Mouse (Mus musculus): ENCODE results near the gene Pdzd2.
"Not testable (repeated sequence)": the region's sequence is repeated elsewhere in the genome, so short reads cannot be mapped to it uniquely, and the experiment has no call there.

Gene Pdzd2

DNA sequence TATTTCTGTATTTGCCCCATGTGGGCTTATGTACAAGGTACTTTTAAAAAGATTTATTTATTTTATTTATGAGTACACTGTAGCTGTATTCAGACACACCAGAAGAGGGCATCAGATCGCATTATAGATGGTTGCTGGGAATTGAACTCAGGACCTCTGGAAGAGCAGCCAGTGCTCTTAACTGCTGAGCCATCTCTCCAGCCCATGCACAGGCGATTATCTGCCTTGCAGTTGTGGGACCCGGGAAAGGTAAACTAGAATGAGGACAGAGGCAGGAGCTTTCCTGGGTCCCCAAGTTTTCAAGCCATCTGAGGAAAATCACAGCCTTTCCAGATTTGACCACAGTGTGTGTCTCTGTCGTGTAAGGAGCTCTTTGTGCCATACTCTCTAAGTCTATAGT lies 370.9 kb downstream of the Pdzd2 start:
- DNase-seq, result no peak

DNA sequence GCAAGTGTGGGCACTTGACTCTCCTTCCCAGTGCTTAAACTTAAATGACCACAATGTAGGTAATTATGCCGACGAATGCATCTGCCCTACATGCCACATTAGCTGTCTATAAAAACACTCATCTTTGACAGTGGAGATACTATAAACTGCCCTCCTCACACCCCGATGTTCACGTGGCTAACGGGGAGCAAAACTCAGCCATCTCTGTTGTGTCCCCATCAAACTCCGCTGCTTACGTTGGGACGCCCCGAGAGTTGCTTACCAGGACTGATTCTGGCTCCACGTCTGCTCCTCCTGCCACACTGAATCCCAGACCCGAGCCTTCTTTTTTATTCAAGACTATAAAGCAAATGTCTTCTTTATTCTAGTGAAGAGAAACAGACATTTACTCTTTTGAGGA lies 371.4 kb downstream of the Pdzd2 start:
- DNase-seq, result no peak

DNA sequence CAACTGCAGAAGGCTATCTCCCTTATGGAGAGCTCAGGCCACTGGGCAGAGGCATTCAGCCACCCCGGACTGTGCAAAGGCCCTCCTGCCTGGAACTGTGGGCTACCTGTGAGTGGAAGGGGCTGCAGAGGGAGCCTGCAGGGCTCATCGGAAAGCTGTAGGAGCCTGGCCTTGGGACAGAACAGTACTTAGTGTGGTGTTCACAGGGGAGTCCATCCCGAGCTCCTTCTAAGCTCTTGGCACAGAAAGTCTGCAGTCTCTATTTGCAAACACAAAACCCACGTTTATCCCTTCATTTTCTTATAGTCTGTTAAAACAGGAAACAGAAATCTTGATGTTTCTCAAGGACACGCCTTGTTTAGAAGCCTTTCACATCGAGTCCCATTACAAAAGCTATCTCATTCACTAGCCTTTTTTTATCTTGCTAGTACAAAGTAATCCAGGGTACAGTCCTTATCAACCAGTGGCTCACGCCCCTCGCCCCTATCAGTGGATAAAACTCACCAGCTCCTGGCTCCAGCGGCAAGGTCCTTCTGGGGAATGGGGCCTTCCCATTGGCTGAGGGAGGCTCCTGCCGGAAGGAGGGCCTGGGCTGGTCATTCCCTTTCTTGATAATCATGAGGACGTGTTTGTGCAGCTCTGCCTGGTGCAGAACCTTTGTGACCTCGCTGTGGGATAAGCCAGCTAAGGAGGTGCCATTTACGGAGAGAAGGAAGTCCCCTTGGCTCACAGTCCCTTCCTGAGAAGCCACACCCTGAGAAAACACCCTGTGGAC lies 372.2 kb downstream of the Pdzd2 start:
- no peak for DNase-seq

DNA sequence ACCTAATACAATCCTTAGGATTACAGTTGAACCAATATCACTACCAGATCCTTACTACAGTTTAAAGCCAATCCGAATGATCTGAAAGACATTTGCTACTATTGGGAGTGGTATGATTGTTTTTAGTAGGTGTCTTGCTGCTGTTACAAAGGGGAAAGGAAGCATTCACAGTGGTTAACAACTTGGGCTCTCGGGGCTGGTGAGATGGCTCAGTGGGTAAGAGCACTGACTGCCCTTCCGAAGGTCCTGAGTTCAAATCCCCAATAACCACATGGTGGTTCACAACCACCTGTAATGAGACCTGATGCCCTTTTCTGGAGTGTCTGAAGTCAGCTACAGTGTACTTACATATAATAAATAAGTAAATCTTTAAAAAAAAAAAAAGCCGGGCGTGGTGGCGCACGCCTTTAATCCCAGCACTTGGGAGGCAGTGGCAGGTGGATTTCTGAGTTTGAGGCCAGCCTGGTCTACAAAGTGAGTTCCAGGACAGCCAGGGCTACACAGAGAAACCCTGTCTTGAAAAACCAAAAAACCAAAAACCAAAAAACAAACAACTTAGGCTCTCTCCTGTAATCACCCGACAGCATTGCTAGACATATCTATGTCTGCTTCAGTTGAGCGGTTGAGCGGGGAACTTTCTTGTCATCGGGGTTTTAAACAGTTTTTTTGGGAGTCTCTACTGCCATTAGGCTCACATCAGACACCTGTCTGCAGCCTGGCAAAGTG lies 373.0 kb downstream of the Pdzd2 start:
- DNase-seq, result not testable (repeated sequence)

DNA sequence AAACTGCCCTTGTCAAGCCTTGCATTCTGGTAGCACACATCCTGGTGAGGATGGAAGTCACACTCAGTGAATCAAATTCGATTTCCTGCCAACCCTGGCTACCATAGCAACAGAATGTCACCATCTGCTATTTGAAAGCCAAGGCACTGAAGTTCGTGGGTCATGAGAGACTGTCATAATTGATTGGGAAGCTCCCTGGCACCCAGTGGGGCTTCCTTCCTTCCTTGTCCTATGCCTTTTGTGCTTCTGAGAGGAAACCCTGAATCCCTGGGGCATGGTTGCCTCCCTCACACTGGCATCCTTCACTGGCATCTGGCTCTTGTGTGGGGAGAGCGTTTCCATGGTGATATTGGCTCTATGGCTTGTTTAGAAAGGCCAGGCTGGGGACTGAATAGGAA lies 373.7 kb downstream of the Pdzd2 start:
- no peak for DNase-seq

DNA sequence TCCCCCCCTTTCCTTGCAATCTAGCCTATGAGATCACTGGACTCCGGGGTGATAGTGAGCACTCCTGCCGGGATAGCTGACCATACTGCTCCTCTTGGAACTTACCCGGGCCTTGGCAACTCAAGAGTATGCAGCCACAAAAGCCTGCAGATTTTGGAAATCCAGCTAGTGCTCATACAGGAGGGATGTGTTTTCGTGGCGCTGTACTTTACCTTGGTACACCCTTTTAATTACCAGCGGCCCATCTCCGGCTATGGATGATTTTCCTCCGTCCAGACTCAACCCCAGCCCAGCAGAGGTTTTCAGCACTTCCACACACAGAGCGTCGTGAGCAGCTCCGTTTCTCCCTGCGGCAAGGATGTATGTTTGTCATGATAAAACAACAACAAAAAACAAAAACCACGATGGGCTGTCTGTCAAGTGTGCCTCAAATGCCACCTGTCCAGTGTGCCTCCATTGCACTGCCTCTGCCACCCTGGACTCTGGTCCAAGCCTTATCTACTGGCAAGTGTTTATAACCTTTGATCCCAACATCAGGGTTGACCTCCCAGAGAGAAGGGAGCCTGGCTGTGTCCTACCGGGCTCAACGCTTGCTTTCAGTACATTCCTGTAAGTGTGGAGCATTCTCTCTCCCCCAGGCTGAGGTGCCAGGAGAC lies 374.2 kb downstream of the Pdzd2 start:
- DNase-seq, result no peak

DNA sequence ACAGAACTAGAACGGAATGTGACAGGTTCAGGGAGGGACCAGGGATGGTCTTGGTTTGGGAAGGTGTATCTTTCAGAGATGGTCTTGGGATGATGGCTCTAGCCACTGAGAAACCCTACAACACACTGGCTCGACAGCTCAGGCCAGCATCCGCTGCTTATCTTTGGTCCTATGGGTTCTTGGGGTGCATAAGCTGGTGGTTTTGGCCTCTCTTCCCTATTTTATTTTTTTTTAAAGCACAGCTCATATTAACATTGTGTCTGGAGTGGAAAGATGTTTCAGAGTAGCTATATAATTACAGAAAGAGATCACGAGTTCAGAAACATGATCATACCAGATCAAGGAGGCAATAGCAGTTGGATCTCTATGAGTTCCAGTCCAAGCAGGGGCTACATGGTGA lies 375.6 kb downstream of the Pdzd2 start:
- no peak for DNase-seq

DNA sequence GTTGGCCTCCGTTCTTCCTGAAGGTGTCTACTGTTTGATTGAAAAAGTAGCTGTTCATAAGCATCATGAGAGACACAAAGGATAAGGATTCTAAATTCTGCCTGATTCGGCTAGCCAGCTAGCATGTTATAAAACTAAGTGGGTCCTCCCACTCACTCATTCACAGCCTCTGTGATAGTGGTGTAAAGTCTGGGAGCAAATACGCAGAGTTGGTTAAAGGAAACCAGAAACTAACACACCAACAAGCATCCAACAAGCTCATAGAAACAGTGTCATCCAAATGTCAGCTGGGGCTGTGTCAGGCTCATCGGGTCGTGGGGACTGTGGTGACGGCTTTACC lies 377.1 kb downstream of the Pdzd2 start:
- no peak for DNase-seq

DNA sequence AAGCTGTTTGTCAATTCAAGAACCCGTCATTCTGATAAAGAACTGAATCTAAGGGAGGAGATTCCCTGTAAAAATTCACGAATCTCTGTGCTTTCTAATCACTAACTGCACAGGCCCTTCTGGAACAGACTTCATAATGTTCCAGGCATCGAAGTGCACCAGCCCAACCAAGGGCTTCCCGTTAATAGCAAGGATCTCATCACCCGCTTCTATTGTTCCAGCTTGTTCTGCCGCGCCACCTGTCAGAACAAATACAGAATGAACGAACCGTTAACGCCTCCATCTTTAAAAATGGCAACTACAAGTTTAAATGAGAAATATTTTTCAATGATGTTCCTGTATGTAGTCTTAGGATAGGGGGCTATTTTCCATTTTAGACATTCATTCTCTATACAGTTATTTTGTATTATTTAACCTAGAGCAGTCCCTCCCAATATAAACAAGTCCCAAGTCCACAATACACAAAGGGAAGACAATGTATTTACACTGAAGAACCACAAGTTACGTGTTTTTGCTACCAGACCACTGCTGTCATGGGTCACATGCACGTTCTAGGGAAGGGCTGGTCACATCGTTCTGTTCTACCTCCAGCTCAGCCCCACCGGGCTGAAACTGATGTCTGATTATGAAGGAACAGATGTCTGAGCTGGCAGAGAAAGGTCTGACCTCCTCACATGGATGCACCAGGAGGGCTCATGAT lies 377.6 kb downstream of the Pdzd2 start:
- DNase-seq, result no peak

DNA sequence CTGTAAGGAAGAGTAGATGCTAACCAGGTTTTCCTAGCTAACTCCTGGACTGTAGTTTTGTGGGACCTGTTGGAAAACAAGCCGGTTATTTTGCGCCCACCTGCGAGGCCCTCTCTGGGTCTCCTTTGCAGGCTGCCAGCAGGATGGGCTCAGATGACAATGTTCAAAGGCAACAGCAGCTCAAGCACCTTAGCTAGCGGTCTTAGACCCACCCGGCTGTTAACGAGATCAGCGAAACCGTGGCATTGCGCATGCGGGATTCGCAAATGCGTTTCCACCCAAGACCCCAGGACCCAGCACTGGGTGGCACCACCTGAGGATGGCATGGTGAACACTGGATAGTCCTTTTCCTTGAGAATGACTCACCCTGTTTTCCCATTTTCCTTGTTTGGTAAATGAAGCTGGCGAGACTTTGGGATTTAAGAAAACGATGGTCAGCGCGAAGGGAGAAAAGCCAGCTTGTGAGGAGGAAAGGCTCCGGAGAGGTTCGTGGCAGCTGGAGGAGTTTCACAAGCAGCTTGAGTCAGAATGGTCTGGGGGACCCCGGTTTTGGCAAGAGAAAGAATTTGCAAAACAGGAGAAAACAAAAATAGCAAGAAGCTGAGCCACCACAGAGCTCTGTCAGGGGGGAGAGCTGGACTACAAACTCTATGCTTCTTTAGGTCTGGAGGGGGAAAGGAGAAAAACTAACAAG lies 379.1 kb downstream of the Pdzd2 start:
- no peak for DNase-seq

DNA sequence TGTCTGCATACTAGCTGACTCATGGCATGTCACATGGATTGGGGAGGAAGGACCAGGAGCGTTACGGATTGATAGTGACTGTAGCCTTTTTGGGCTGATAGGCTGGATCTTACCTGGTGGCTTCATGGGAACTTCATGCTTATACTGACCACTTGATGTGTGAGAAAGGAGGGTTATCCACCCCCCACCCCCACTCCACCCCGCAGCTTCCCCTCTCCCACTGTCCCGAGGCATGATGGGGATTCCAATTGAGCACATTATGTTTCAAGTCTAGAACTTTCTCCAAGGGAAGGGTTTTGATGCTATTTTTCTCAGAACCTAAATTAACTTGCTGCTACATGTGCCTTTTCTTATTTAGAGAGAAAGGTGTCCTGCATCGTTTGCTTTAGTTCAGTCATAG lies 381.3 kb downstream of the Pdzd2 start:
- DNase-seq, result no peak

DNA sequence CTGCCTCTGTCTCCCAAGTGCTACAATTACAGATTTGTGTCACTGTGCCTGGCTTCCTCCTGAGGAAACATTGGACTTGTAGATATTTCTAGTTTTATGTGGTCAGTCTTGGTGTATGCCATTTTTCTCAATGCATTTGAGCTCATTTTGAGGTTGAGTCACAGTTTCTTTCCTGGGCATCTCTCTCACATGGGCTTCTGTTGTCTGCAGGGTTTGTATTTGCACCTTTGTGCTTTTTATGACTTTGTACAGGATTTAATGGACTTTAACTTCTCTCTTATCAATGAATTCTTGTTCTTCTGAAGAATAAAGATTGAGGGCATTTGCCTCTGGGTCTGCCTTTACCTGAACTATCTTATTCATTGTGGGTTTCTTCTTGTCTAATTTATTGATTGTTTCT lies 382.3 kb downstream of the Pdzd2 start:
- DNase-seq, result no peak

DNA sequence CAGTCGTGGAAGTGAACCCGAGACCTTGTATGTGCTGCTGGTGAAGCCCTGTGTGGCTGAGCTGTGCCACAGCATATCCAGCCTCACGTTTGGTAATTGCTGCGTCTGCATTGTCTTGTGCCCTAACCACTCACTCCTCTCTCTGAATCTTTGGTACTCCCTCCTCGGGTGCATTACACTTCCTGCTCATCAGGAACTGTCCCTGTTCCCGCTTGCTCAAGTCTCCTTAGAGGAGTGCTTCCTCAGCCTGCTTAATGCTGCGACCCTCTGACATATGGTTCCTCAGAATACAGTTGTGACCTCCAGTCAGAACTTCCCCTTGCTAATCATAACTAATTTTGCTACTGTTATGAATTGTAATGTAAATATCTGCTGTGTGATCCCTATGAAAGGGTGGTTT lies 383.8 kb downstream of the Pdzd2 start:
- no peak for DNase-seq

DNA sequence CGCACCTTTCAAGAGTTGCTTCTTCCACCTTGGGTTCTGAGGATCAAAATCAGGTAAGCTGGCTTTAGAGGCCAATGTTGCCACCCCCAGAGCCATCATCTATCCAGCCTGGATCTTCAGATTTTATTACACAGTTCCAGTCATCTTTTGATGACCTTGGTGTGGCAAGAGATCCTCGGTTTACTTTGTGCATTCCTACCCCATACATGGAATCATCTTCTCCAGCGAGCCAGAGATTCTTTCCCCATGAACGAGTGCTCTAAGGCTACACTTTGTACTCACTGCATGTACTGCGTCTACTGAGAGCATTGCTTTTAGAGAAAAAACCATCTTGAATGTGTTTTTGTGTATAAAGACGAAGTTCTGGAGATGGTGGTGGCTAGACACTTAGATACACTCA lies 384.5 kb downstream of the Pdzd2 start:
- DNase-seq, result no peak

DNA sequence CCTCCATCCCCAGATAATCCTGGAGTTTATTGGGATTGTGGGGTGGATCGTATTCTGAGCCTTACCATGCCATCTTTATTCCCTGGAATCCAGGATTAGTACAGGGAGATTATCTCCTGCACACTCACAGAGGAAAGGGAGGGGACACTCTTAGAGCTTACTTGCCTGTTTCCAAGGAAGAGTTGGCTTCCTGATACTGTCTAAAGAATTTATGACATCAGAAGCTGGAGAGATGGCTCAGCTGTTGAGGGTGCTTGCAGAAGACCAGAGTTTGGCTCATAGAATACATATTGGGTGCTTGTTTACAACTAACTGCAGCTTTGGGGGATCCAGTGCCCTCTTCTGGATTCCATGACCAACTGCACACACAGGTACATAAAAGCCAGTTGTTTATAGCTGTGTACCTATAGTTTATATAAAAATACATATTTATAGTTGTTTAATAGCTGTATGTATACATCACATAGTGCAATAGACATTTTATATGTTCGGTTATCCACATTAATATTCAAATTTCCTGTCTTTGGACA lies 385.4 kb downstream of the Pdzd2 start:
- DNase-seq, result no peak

DNA sequence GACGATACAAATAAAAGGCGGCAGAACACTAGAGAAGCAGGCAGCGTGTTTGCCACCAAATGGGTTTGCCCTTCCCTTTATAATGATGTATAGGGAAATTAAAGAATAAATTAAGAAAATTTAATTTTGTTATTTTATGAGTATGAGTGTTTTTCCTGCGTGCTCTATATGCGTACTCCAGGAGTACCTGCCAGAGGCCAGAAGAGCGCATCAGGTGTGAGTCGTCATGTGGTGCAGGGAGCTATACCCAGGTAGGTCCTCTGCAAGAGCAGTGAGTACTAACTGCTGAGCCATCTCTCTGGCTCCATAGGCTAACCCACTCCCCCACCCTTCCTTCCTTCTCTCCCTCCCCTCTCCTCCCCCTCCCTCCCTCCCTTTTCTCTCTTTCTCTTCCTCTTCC lies 388.3 kb downstream of the Pdzd2 start:
- no peak for DNase-seq

DNA sequence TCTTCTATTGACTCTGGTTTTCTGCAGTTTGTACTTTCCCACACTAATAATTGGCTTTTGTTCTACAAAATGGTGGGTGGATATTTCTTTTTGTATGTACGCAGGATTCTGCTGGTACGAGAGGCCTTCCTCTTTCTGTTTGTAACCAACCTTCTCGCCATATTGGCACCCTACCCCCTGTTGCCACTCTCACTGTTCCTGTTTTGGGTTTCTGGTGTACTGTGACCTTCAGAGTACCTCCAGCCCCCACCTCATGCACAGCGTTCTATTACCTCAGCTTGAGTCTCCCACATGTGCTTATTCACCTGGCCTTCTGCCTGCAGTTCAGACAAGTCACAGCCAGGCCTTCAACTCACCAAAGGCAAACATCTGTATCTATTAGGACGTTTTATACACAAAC lies 389.9 kb downstream of the Pdzd2 start:
- DNase-seq, result no peak

DNA sequence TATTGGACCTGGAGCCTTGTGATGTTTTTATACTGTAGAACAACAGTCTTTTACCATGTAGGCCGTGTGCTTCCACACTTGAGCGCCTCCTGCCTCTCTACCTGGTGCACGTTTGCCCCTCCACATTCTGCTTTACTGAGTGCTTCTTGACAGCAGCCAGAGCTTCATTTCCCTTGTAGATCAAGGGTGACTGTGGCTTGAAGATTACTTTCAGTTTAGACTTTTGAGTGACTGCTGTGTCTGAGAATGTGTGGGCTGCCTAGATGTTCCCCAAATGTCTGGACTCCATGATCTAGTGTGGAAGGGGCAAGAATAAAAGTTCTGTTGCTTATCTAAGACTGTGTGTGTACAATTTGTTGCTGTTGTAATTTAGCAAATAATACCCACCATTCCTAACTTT lies 390.8 kb downstream of the Pdzd2 start:
- DNase-seq, result no peak

DNA sequence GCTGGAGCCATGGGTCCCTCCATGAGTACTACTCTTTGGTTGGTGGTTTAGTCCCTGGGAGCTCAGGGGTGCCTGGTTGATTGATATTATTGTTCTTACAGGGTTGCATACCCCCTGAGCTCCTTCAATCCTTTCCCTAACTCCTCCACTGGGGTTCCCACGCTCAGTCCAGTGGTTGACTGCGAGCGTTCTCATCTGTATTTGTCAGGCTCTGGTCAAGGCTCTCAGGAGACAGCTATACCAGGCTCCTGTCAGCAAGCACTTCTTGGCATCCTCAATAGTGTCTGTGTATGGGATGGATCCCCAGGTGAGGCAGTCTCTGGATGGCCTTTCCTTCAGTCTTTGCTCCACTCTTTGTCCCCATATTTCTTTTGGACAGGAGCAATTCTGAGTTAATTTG lies 392.8 kb downstream of the Pdzd2 start:
- no peak for DNase-seq

DNA sequence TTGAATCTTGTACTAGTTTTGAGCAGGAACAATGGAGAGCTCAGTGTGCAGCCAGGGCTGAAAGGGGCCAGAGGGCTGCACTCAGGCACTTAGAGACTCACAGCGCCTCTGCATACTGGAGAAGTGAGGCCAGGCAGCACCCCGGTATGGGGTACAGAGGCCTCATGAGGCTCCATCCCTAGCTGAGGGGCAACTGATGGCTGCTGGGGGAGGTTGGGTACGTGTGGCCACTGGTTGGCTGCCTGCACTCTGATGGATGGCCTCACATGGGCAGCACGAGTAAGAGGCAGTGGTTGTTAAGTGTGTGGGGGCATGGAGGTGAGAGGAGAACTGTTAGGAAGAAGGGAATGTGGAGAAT lies 398.3 kb downstream of the Pdzd2 start:
- DNase-seq, result no peak

DNA sequence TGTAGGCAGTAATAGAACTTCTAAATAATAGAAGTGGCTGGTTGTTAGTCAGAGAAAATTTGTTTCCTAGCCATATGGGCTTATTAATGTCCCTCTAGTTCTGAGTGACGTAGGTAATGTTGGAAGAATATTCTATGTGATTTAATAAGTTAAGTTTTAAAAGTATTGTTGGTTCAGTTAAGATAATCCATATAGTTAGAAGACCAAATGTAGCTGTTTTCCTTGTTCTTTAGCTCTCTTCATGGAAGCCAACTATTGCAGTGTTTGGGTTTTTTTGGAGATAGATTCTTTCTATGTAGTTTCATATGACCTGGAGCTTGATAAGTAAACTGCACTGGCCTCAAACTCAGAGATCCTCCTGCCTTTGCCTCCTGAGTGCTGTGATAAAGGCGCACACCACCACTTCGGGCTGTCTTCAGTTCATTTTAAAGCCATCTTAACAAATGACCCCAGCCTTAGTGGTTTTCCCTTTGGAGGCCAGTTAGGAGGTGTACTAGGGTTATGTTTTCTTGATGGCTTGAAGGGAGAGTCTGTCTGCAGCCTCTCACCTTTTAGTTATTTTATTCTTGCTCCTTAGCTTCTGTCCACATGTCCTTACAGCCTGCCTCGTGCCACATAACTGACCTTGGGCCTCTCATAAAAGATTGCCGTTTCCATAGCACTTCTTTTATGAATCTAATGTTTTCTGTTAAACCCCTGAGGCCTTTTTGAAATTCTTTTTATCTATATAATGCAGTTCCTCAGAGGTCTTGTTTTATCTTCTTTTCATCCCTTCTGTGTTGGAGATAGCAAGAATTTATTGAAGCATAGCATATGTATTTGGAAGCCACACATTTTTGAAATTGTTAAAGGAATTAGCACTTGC lies 399.0 kb downstream of the Pdzd2 start:
- no peak for DNase-seq

DNA sequence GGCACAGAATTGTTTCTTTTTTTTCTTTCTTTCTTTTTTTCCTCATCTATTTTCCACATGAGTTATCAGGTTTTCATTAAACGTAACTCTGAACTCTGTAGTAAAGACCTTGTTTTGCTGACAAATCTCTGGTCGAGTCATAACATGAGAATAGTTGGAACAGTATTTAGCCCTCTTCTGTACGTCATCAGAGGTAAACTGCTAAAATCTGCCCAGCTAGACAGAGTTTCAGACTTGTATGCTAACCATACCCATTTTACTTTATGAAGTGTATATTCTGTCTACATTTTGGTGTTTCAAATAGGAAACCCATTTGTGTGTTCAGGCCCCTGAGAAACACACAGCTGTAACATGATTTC lies 402.0 kb downstream of the Pdzd2 start:
- no peak for DNase-seq

Measured in thymus, postnatal 25 days (tissue).